Mouse (Mus musculus) heart, adult 2 months (tissue): ENCODE data around the gene Dlgap3.

Experiments used
- CTCF ChIP-seq: fragments of 200-600 bp; IDR thresholded peaks from 2 replicates; pipeline ENCODE4 v1.8.1; 2022; ENCODE audit warnings: antibody characterized with exemption, mild to moderate bottlenecking, moderate library complexity
- EP300 ChIP-seq: fragments of 200-500 bp; IDR thresholded peaks from 2 replicates; pipeline ENCODE4 v1.6.1; 2011; ENCODE audit warnings: low read depth, low read length, control low read depth; ENCODE audit not compliant: insufficient read depth

DNA sequence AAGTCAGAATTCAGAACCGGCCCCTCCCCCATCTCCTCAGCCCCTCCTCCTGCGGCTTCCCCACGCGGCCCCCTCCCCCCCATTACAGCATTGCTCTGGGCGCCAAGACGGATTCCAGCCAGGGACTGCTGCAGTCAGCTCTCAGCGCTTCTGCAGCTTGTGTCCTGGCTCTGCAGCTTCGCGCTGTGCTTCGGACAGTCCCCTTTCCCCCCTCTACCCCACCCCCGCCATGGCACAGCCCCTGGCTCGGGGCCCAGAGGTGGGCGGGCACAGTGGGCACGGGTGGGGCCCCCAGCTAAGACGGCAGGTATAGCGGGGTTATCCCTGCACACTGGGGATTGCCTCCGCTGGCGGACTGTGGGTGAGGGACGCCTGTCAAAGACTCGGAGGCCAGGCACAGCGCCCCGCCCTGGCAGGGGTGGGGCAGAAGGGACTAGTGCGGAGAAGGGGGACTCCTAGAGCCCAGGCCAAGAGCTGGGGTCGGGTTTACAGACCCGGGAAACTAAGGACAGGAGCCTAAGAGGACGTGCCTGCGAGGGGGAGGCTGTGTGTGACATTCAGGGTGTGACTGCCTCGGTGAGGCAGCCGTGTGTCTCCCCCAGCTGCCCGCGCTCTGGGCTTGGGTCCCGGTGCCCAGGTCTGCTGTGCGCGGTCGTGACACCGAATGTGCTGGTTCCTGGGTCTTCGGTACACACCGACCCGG, 642 bp upstream of the Dlgap3 start:
- TF ChIP-seq EP300 (no peak), CTCF (no peak)
